Mouse (Mus musculus) forebrain, postnatal 0 days (tissue): ENCODE measurements around the gene Mlh3. TPM values are rescaled to one million over a fixed set of nuclear protein-coding genes. Genes with fewer than 3 reads are reported as not detected.

Source experiments
- ATAC-seq: fragments of 200-750 bp; cut with Nextera tagmentation; 2 replicates; pipeline ENCODE4 v1.8.0; 2017; ENCODE audit warnings: mild to moderate bottlenecking, moderate library complexity
- DNase-seq: peaks from one replicate; pipeline ENCODE4 v3.0.0-alpha.2; 2015
- H3K27ac ChIP-seq: fragments of 300-500 bp; sonication (generic); 2 replicates; pipeline ENCODE4 v1.5.1; 2014; ENCODE audit warnings: low read depth, mild to moderate bottlenecking, antibody characterized with exemption, low read length, moderate library complexity, mixed read lengths
- H3K27me3 ChIP-seq: fragments of 300-500 bp; sonication (generic); 2 replicates; pipeline ENCODE4 v1.6.1; 2014; ENCODE audit warnings: mild to moderate bottlenecking, low read length, mixed read lengths; ENCODE audit not compliant: insufficient read depth
- H3K36me3 ChIP-seq: fragments of 300-500 bp; sonication (generic); 2 replicates; pipeline ENCODE4 v1.6.1; 2014; ENCODE audit warnings: mild to moderate bottlenecking, moderate library complexity; ENCODE audit not compliant: insufficient read depth
- H3K4me1 ChIP-seq: fragments of 300-500 bp; sonication (generic); 2 replicates; pipeline ENCODE4 v1.6.1; 2014; ENCODE audit warnings: antibody characterized with exemption; ENCODE audit not compliant: insufficient read depth
- H3K4me2 ChIP-seq: fragments of 300-500 bp; sonication (generic); 2 replicates; pipeline ENCODE4 v1.6.1; 2014; ENCODE audit warnings: low read depth, mild to moderate bottlenecking, moderate library complexity
- H3K4me3 ChIP-seq: fragments of 300-500 bp; sonication (generic); 2 replicates; pipeline ENCODE4 v1.5.1; 2014; ENCODE audit warnings: low read depth, low read length, mixed read lengths
- H3K9ac ChIP-seq: fragments of 300-500 bp; sonication (generic); 2 replicates; pipeline ENCODE4 v1.6.1; 2014; ENCODE audit warnings: mild to moderate bottlenecking
- H3K9me3 ChIP-seq: fragments of 300-500 bp; sonication (generic); 2 replicates; pipeline ENCODE4 v1.6.1; 2016; ENCODE audit warnings: low read length
- CTCF ChIP-seq: sonication (generic); IDR thresholded peaks from 2 replicates; pipeline ENCODE4 v1.5.1; 2016; ENCODE audit warnings: antibody characterized with exemption, control low read depth, low read depth
- WGBS: fragments of 180-500 bp; shearing (Covaris S2); extraction: QIAGEN DNeasy Blood & Tissue Kit; methylation state at CpG from one replicate; pipeline ENCODE4 v1.1.7; 2014; 5-methylcytosine and 5-hydroxymethylcytosine counted together
- polyA plus RNA-seq: library from polyadenylated mRNA; unstranded; fragments of >200 nt; fragmentation: Nextera tagmentation; extraction: Ambion mirVana; gene quantifications from 2 replicates; pipeline ENCODE4 v1.2.1, GENCODE M21; 2015
- total RNA-seq: library from RNA; depleted of rRNA; stranded (reverse); fragments of >200 nt; gene quantifications from 2 replicates; pipeline ENCODE4 v1.2.3, GENCODE M21; 2014

Mlh3 gene
- total and polyA plus RNA-seq, 2 experiments from 2014 or later = 5.8 to 10.5 TPM

DNA sequence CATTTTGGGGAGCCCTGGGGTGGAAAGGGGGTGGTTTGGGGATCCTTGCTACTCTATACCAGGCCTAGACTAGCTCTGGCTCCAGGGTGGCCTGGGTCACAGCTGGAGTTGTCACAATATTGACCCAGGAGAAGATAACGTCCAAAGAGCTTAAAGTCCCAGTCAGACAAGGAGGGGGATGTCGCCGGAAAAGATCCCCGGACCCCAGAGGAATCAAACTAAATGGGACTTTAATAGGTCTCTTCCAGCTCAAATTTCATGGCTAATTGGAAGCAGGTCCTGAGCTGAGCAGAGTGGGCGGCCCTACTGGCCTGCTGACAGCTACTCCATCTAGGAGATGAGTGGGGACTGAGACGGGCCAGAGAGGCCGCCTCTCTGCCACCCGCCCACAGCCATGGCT lies 72.5 kb downstream of the Mlh3 start:
- Histone ChIP-seq H3K36me3 (no peaks in the 10 kb centered on the region), H3K4me3 (no peak overlapping the region), H3K9me3 (no peaks in the 10 kb centered on the region), H3K4me1 (no peaks in the 10 kb centered on the region), H3K27ac (no peak overlapping the region), H3K9ac (no peak overlapping the region), H3K4me2 (no peak overlapping the region), H3K27me3 (no peaks in the 10 kb centered on the region)
- ATAC-seq (no peak), DNase-seq (no peak)
- TF ChIP-seq CTCF = no peak
- WGBS = 37% methylated on average over 8 of the region's 8 CpGs

DNA sequence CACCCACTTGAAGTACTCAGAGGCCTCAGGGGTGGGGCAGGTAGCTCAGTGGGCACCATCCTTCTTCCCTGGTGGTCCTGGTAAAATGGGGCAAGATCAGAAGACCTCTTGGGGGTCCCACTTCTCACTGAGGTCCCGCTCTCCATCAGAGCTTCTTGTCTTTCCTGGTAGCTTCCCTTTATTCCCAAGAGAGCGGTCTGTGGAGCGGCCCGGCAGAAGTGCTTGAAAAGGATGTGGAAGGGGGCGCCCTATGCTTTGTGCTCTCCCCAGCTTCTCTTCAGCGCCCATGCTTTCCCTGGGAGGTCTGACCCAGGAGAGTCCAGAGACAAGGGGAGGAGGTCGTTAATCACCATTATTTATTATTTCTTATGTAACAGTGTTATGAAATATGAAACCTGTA lies 73.0 kb downstream of the Mlh3 start:
- no peak for TF ChIP-seq CTCF
- Histone ChIP-seq H3K4me1 (no peaks in the 10 kb centered on the region), H3K27me3 (no peaks in the 10 kb centered on the region), H3K4me2 (no peak overlapping the region), H3K9ac (no peak overlapping the region), H3K27ac (no peak overlapping the region), H3K36me3 (no peaks in the 10 kb centered on the region), H3K9me3 (no peaks in the 10 kb centered on the region), H3K4me3 (no peak overlapping the region)
- WGBS = 83% methylated on average over 7 of the region's 7 CpGs
- ATAC-seq = no peak
- DNase-seq = no peak

DNA sequence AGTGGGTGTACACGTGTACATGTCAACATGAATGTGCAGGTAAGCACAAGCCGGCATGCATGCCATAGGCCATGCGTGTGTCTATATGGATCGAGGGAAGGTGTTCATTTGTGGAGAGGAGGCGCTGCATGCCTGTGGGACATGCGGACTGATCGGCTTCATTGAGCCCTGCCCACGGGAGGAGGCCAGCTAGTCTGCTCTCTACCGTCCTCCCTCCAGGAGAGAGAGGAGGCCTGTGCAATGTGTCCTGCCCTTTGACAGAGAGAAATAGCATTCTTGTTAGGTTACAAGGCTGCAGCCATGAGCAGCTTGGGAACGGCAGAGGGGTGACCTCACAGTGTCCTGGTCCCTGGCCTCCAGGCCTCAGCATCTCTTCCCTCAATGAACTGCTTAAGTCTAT lies 74.2 kb downstream of the Mlh3 start:
- Histone ChIP-seq H3K27me3 (no peaks in the 10 kb centered on the region), H3K9me3 (no peaks in the 10 kb centered on the region), H3K27ac (no peak overlapping the region), H3K9ac (no peak overlapping the region), H3K36me3 (no peaks in the 10 kb centered on the region), H3K4me1 (no peaks in the 10 kb centered on the region), H3K4me3 (no peak overlapping the region), H3K4me2 (no peak overlapping the region)
- ATAC-seq (no peak), DNase-seq (no peak)
- TF ChIP-seq CTCF = no peak
- 88% methylated on average over 10 of the region's 10 CpGs for WGBS

DNA sequence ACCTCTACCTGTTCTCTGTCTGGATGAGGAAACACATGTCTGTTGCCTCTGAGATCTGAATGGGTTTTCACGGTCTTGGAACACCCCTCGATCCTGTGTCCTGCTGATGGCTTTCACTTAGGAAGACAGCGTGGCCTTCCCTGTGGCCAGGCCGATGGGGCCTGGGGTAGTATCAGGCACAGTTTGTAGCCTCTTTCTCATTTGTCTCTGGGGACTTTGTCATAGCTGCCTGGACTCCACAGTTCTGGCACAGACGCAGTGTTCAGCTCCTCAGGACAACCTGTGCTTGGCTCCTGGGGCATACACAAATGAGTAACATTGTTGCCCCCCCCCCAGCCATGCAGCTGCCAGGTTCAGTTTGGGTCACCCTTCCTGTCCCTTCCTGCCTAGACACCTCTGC lies 75.3 kb downstream of the Mlh3 start:
- ATAC-seq (no peak), DNase-seq (no peak)
- no peak overlapping the region for H3K4me3 ChIP-seq
- H3K9me3 ChIP-seq = no peaks in the 10 kb centered on the region
- no peak overlapping the region for H3K4me2 ChIP-seq
- 77% methylated on average over 5 of the region's 5 CpGs for WGBS
- no peaks in the 10 kb centered on the region for H3K27me3 ChIP-seq
- no peak for TF ChIP-seq CTCF
- H3K4me1 ChIP-seq = no peaks in the 10 kb centered on the region
- no peak overlapping the region for H3K9ac ChIP-seq
- H3K27ac ChIP-seq = no peak overlapping the region
- no peaks in the 10 kb centered on the region for H3K36me3 ChIP-seq

DNA sequence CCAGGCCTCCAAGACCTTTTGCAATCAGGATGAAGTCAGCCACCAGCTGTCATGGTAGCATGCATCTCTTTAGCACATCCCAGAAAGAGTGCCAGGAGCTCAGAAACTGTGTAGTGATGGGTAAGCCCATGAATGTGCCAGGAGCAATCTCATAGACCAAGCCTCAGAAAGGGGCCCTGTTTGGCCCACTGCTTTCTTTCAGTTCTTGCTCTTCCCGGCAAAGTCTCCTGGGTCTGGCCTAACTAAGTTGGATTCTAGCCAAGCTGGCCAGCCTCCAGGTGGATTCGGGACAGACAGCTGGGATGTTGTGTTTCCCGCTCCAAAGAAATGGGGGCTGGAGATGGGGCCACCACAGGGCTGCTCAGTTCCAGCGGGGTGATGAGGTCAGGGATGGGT lies 75.8 kb downstream of the Mlh3 start:
- H3K4me3 ChIP-seq = no peak overlapping the region
- 21% methylated on average over 4 of the region's 4 CpGs for whole genome bisulfite sequencing
- no peaks in the 10 kb centered on the region for H3K9me3 ChIP-seq
- no peak for TF ChIP-seq CTCF
- no peaks in the 10 kb centered on the region for H3K27me3 ChIP-seq
- DNase-seq (peak; percentile 54), ATAC-seq (peak; percentile 70)
- 0 out of 2 replicates have a peak overlapping the region, but pooled peaks have one; percentile 15 for H3K27ac ChIP-seq
- no peaks in the 10 kb centered on the region for H3K4me1 ChIP-seq
- H3K4me2 ChIP-seq = no peak overlapping the region
- H3K36me3 ChIP-seq = no peaks in the 10 kb centered on the region
- no peak overlapping the region for H3K9ac ChIP-seq

DNA sequence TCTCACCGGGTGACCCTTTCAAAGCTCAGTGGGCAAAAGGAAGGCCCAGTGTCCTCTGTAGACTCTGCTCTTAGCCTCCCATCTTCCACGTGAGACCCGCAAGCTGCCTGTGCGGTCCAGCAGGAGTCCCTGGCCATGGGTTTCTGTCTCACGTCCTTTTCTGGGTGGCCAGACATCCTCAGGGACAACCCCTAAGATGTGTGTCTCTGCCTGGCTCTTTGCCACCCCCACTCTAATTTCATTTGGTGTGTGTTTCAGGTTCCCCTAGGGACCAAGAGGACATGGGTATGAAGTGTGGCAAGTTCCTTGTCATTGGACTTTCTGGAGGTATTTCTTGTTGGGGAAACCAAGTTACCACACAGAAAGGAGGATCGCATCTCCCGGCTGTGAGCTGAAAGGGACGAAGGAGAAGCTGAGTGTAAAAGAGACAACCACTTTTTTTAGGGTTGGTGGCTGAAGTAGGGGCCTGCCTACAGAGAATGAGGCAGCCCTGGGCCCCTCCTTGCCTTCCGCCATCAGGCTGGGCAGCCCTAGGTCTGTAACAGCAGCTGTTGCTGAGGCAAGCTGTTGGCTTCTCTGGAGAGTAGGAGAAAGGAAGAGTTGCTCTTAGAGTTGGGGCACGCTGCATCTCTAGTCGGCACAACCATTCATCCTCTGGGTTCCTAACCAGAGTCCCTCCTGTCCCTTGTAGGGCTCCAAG lies 76.3 kb downstream of the Mlh3 start:
- no peaks in the 10 kb centered on the region for H3K4me1 ChIP-seq
- DNase-seq = no peak
- H3K9ac ChIP-seq = no peak overlapping the region
- H3K27ac ChIP-seq = 0 out of 2 replicates have a peak overlapping the region, but pooled peaks have one; percentile 15
- H3K4me3 ChIP-seq = no peak overlapping the region
- H3K27me3 ChIP-seq = no peaks in the 10 kb centered on the region
- H3K36me3 ChIP-seq = no peaks in the 10 kb centered on the region
- 83% methylated on average over 11 of the region's 11 CpGs for WGBS
- no peak overlapping the region for H3K4me2 ChIP-seq
- ATAC-seq = peak; percentile 45
- TF ChIP-seq CTCF = no peak
- no peaks in the 10 kb centered on the region for H3K9me3 ChIP-seq

DNA sequence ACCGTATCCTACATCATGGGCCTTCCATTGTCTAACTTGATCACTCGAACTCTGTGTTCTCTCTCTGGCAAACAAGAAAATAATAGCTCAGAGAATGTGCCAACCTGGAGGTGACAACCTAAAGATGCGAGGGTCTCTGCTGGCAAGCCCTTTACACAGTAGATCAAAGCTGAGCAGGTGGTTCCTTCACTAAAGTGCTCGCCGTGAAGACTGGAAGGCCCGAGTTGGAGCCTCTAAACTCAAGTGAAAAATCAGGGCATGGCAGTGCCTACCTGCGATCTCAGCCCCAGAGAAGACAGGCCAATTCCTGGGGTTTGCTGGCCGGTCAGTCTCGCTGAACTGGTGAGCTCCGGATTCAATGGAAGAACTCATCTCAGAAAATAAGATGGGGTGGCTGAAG lies 77.3 kb downstream of the Mlh3 start:
- no peak overlapping the region for H3K4me2 ChIP-seq
- H3K27ac ChIP-seq = no peak overlapping the region
- DNase-seq = no peak
- H3K4me3 ChIP-seq = no peak overlapping the region
- no peaks in the 10 kb centered on the region for H3K4me1 ChIP-seq
- H3K27me3 ChIP-seq = no peaks in the 10 kb centered on the region
- H3K9ac ChIP-seq = no peak overlapping the region
- no peak for TF ChIP-seq CTCF
- 79% methylated on average over 10 of the region's 10 CpGs for WGBS
- no peak for ATAC-seq
- no peaks in the 10 kb centered on the region for H3K36me3 ChIP-seq
- no peaks in the 10 kb centered on the region for H3K9me3 ChIP-seq
